Mouse (Mus musculus) midbrain, postnatal 0 days (tissue): ENCODE measurements around the gene Cckar. TPM values are rescaled to one million over a fixed set of nuclear protein-coding genes. Genes with fewer than 3 reads are reported as not detected.

Experiments
- ATAC-seq: fragments of 200-750 bp; cut with Nextera tagmentation; 2 replicates; pipeline ENCODE4 v1.8.0; 2017; ENCODE audit warnings: moderate number of reproducible peaks, mild to moderate bottlenecking, moderate TSS enrichment, moderate library complexity; ENCODE audit not compliant: low FRiP score
- DNase-seq: peaks from one replicate; pipeline ENCODE4 v3.0.0-alpha.2; 2015; ENCODE audit warnings: low spot score
- H3K27ac ChIP-seq: fragments of 300-500 bp; sonication (generic); 2 replicates; pipeline ENCODE4 v1.5.1; 2014; ENCODE audit warnings: low read depth, mild to moderate bottlenecking, low read length, mixed read lengths
- H3K27me3 ChIP-seq: fragments of 300-500 bp; sonication (generic); 2 replicates; pipeline ENCODE4 v1.6.1; 2014; ENCODE audit warnings: low read length, control low read depth, mixed read lengths; ENCODE audit not compliant: insufficient read depth
- H3K36me3 ChIP-seq: fragments of 300-500 bp; sonication (generic); 2 replicates; pipeline ENCODE4 v1.6.1; 2014; ENCODE audit warnings: low read length, control low read depth, mixed read lengths; ENCODE audit not compliant: insufficient read depth
- H3K4me1 ChIP-seq: fragments of 300-500 bp; sonication (generic); 2 replicates; pipeline ENCODE4 v1.6.1; 2014; ENCODE audit warnings: mild to moderate bottlenecking, control low read depth, antibody characterized with exemption, low read length, mixed read lengths; ENCODE audit not compliant: insufficient read depth
- H3K4me2 ChIP-seq: fragments of 300-500 bp; sonication (generic); 2 replicates; pipeline ENCODE4 v1.6.1; 2014; ENCODE audit warnings: low read depth, mild to moderate bottlenecking, low read length, mixed read lengths; ENCODE audit not compliant: poor library complexity, severe bottlenecking
- H3K4me3 ChIP-seq: fragments of 300-500 bp; sonication (generic); 2 replicates; pipeline ENCODE4 v1.5.1; 2014; ENCODE audit warnings: low read depth, mild to moderate bottlenecking, low read length, moderate library complexity
- H3K9ac ChIP-seq: fragments of 300-500 bp; sonication (generic); replicated peaks from 2 replicates; pipeline ENCODE4 v1.6.1; 2014; ENCODE audit warnings: mild to moderate bottlenecking, low read length, moderate library complexity, mixed read lengths; ENCODE audit not compliant: poor library complexity, severe bottlenecking
- H3K9me3 ChIP-seq: fragments of 300-500 bp; sonication (generic); 2 replicates; pipeline ENCODE4 v1.6.1; 2016; ENCODE audit warnings: low read length, control low read depth
- CTCF ChIP-seq: IDR thresholded peaks from 2 replicates; pipeline ENCODE4 v1.5.1; 2016; ENCODE audit warnings: antibody characterized with exemption, mild to moderate bottlenecking
- WGBS: fragments of 180-500 bp; shearing (Covaris S2); extraction: QIAGEN DNeasy Blood & Tissue Kit; methylation state at CpG from one replicate; pipeline ENCODE4 v1.1.7; 2014; 5-methylcytosine and 5-hydroxymethylcytosine counted together
- polyA plus RNA-seq: library from polyadenylated mRNA; unstranded; fragments of >200 nt; fragmentation: Nextera tagmentation; extraction: Ambion mirVana; gene quantifications from 2 replicates; pipeline ENCODE4 v1.2.1, GENCODE M21; 2015
- total RNA-seq: library from RNA; depleted of rRNA; stranded (reverse); fragments of >200 nt; gene quantifications from 2 replicates; pipeline ENCODE4 v1.2.3, GENCODE M21; 2014

The Cckar gene
- total and polyA plus RNA-seq, 2 experiments from 2014 or later: 0.55 to 1.3 TPM

- no peak for TF ChIP-seq CTCF
- H3K36me3 ChIP-seq: no peaks in the 10 kb centered on the region
- ATAC-seq: no peak
- no peak overlapping the region for H3K4me2 ChIP-seq
- no peak for DNase-seq
- WGBS: 93% methylated on average over 8 of the region's 8 CpGs
- no peak overlapping the region for H3K4me3 ChIP-seq
- no peaks in the 10 kb centered on the region for H3K9me3 ChIP-seq
- no peaks in the 10 kb centered on the region for H3K27me3 ChIP-seq
- no peak overlapping the region for H3K9ac ChIP-seq
- no peaks in the 10 kb centered on the region for H3K4me1 ChIP-seq
- H3K27ac ChIP-seq: no peak overlapping the region
Measured at GRCm38 (mm10) chr5:53692100-53692499, 15.4 kb downstream of the Cckar start.

GRCm38 (mm10) chr5:53691577-53691976 is 15.9 kb downstream of the Cckar start:
- H3K4me3 ChIP-seq: no peak overlapping the region
- H3K4me1 ChIP-seq: no peaks in the 10 kb centered on the region
- no peaks in the 10 kb centered on the region for H3K27me3 ChIP-seq
- H3K9me3 ChIP-seq: no peaks in the 10 kb centered on the region
- 63% methylated on average over 3 of the region's 3 CpGs for WGBS
- no peaks in the 10 kb centered on the region for H3K36me3 ChIP-seq
- TF ChIP-seq CTCF: no peak
- no peak overlapping the region for H3K4me2 ChIP-seq
- no peak overlapping the region for H3K27ac ChIP-seq
- H3K9ac ChIP-seq: no peak overlapping the region
- DNase-seq: peak; percentile 21
- ATAC-seq: no peak

- WGBS: 82% methylated on average over 7 of the region's 7 CpGs
- TF ChIP-seq CTCF: no peak
- H3K4me3 ChIP-seq: no peak overlapping the region
- H3K9ac ChIP-seq: no peak overlapping the region
- ATAC-seq (no peak), DNase-seq (peak; percentile 70)
- H3K27me3 ChIP-seq: no peaks in the 10 kb centered on the region
- no peaks in the 10 kb centered on the region for H3K9me3 ChIP-seq
- H3K4me2 ChIP-seq: no peak overlapping the region
- H3K36me3 ChIP-seq: no peaks in the 10 kb centered on the region
- no peaks in the 10 kb centered on the region for H3K4me1 ChIP-seq
- H3K27ac ChIP-seq: no peak overlapping the region
Measured at GRCm38 (mm10) chr5:53688326-53688725, 19.2 kb downstream of the Cckar start.

DNA sequence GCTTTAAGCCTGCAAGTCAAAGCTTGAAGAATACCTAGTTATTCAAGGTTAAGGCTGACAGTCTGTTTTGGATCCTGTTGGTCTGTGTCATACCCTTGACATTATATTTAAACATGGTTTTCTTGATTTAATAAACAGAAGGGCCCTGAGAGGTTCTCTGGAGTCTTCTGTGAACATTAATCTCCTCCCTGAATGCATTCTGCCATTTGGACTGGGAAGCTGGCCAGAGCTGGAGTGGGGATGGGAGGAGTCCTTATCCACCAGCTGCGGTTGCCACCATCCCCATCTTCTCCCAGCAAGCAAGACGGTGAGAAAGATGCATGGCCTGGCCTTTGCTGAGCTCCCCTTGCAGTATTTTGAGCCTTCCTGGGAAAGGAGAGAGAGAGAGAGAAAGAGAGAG is 21.1 kb downstream of the Cckar start:
- H3K9ac ChIP-seq: no peak overlapping the region
- no peak overlapping the region for H3K4me3 ChIP-seq
- WGBS: 86% methylated on average over 2 of the region's 2 CpGs
- no peak for DNase-seq
- H3K27ac ChIP-seq: no peak overlapping the region
- ATAC-seq: no peak
- TF ChIP-seq CTCF: no peak
- no peak overlapping the region for H3K4me2 ChIP-seq
- H3K9me3 ChIP-seq: no peaks in the 10 kb centered on the region
- H3K27me3 ChIP-seq: no peaks in the 10 kb centered on the region
- H3K4me1 ChIP-seq: no peaks in the 10 kb centered on the region
- no peaks in the 10 kb centered on the region for H3K36me3 ChIP-seq

DNA sequence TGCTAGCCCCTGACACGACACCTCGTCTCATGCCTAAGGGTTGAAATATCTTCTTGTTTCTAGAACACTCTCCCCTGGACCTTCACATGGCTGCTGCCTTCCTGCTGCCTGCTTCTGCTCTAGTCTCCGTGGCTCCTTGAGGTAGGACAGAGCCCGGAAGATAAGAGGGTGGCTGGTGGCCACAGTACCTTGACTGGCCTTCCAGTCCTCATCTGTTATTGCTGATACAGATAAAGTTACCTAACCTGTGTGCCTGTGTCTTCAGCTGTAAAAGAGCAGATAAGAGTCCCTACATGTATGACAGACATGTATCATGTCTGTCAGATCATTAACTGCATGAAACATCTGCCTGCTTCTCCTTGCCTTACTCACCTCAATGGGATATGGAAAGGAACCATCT is 21.9 kb downstream of the Cckar start:
- no peaks in the 10 kb centered on the region for H3K4me1 ChIP-seq
- no peak overlapping the region for H3K4me3 ChIP-seq
- no peaks in the 10 kb centered on the region for H3K27me3 ChIP-seq
- no peak for ATAC-seq
- TF ChIP-seq CTCF: no peak
- WGBS: 93% methylated on average over 4 of the region's 4 CpGs
- no peaks in the 10 kb centered on the region for H3K9me3 ChIP-seq
- no peaks in the 10 kb centered on the region for H3K36me3 ChIP-seq
- no peak overlapping the region for H3K9ac ChIP-seq
- no peak overlapping the region for H3K4me2 ChIP-seq
- H3K27ac ChIP-seq: no peak overlapping the region
- no peak for DNase-seq

- no peaks in the 10 kb centered on the region for H3K36me3 ChIP-seq
- no peak for DNase-seq
- H3K4me2 ChIP-seq: no peak overlapping the region
- no peak overlapping the region for H3K4me3 ChIP-seq
- H3K9ac ChIP-seq: no peak overlapping the region
- no peak for TF ChIP-seq CTCF
- no peak for ATAC-seq
- no peaks in the 10 kb centered on the region for H3K27me3 ChIP-seq
- no peak overlapping the region for H3K27ac ChIP-seq
- no peaks in the 10 kb centered on the region for H3K4me1 ChIP-seq
- H3K9me3 ChIP-seq: no peaks in the 10 kb centered on the region
- WGBS: 91% methylated on average over 1 of the region's 1 CpGs
Measured at GRCm38 (mm10) chr5:53684417-53684816, 23.1 kb downstream of the Cckar start.
